In the genomic region with DNA sequence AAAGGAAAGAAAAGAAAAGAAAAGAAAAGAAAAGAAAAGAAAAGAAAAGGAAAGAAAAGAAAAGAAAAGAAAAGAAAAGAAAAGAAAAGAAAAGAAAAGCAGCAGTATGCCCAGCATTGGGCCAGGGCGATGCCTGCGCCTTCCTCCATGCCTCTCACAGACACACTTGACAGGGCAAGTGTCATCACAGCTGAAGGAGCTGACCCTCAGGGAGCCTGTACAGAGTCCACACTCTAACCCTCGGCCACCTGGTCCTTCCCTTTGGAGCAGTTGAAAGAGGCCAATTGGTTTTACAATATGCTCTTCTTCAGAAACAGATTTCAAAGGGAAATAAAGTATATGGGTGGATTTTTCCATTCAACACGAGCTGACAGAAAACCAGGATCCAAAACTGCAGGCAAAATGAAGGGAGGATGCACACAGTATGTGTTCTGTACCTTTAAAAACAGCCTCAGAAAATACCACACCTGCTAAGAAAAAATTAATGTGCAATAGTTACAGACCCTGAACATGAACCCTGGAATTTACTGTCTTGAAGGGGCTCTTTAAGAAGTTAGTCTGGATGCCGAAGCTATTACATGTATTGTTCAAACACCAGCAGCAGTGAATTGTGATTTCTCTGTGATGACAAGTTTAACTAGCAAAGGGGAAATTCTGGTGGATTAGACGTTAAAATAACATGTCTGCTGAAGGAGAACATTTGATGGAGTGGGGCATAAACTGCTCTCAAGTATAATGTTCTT, we compare ENCODE assay signal across 23 mouse cellular contexts. TPM values are rescaled to one million over a fixed set of nuclear protein-coding genes. Genes with fewer than 3 reads are reported as not detected.
DNase-seq lines count a peak whose midpoint lies in the region; ATAC-seq and TF ChIP-seq lines count a peak whose summit lies in the region.
"Had no signal": no experiment of that assay in that cellular context is flagged by ENCODE, and none has a peak within 500 bp of the region (broad histone marks: within the 10 kb centered on the region; RNA-seq: fewer than 3 reads in every experiment).

No protein-coding gene starts in this region.

- H3K4me2 ChIP-seq in kidney, embryonic 15.5 days: no peak overlapping the region
- H3K4me2 ChIP-seq in kidney, embryonic 14.5 days (replicated peaks; ENCODE audit: low read depth, low read length): no peak overlapping the region
- 0 out of 2 replicates have a peak overlapping the region, but pooled peaks have one; percentile 7 for H3K4me2 ChIP-seq in lung, embryonic 15.5 days
- H3K4me2 ChIP-seq: embryonic facial prominence, embryonic 15.5 days; hindbrain, embryonic 12.5 days had no signal

- WGBS in kidney, adult 2 months: 50% methylated on average over 6 of the region's 6 CpGs
- 43% methylated on average over 6 of the region's 6 CpGs for WGBS in kidney, embryonic 15.5 days
- WGBS in kidney, embryonic 14.5 days: 46% methylated on average over 6 of the region's 6 CpGs
- WGBS in lung, embryonic 15.5 days: 44% methylated on average over 6 of the region's 6 CpGs

- no peaks in the 10 kb centered on the region for H3K9me3 ChIP-seq in kidney, embryonic 15.5 days (replicated peaks)
- no peaks in the 10 kb centered on the region for H3K9me3 ChIP-seq in kidney, embryonic 14.5 days (ENCODE audit: control insufficient read depth, low read length)
- no peaks in the 10 kb centered on the region for H3K9me3 ChIP-seq in lung, embryonic 15.5 days
- H3K9me3 ChIP-seq: embryonic facial prominence, embryonic 15.5 days; forebrain, embryonic 10.5 days; hindbrain, embryonic 12.5 days had no signal

- H3K9ac ChIP-seq in kidney, embryonic 15.5 days: no peak overlapping the region
- H3K9ac ChIP-seq in kidney, embryonic 14.5 days (ENCODE audit: low read depth, low read length): no peak overlapping the region
- no peak overlapping the region for H3K9ac ChIP-seq in lung, embryonic 15.5 days
- H3K9ac ChIP-seq: embryonic facial prominence, embryonic 15.5 days; hindbrain, embryonic 12.5 days had no signal

- H3K4me3 ChIP-seq in kidney, adult 2 months (ENCODE audit: insufficient read depth, low read depth, low read length): no peak overlapping the region
- H3K4me3 ChIP-seq in kidney, embryonic 15.5 days (replicated peaks): no peak overlapping the region
- H3K4me3 ChIP-seq in kidney, embryonic 14.5 days (ENCODE audit: low read length): no peak overlapping the region
- no peak overlapping the region for H3K4me3 ChIP-seq in lung, embryonic 15.5 days
- H3K4me3 ChIP-seq: embryonic facial prominence, embryonic 15.5 days; erythroblast, embryonic 14.5 days; forebrain, embryonic 10.5 days; gastrocnemius, adult 2 months; hindbrain, embryonic 12.5 days had no signal

- H3K4me1 ChIP-seq in kidney, adult 2 months (ENCODE audit: control insufficient read depth, insufficient read depth, low read length): no peaks in the 10 kb centered on the region; the same call in 1 of the 2 replicates
- H3K4me1 ChIP-seq in kidney, embryonic 15.5 days: 0 out of 2 replicates have a peak, but pooled peaks cover 3% of the 10 kb centered on the region
- H3K4me1 ChIP-seq in kidney, embryonic 14.5 days (ENCODE audit: control insufficient read depth, insufficient read depth, low read length): no peaks in the 10 kb centered on the region
- H3K4me1 ChIP-seq in lung, embryonic 15.5 days: no peaks in the 10 kb centered on the region

- no peaks in the 10 kb centered on the region for H3K27me3 ChIP-seq in kidney, adult 2 months (replicated peaks; ENCODE audit: control insufficient read depth, insufficient read depth, low read length)
- H3K27me3 ChIP-seq in kidney, embryonic 15.5 days: no peaks in the 10 kb centered on the region
- no peaks in the 10 kb centered on the region for H3K27me3 ChIP-seq in kidney, embryonic 14.5 days (ENCODE audit: control insufficient read depth, insufficient read depth, low read length)
- no peaks in the 10 kb centered on the region for H3K27me3 ChIP-seq in lung, embryonic 15.5 days
- H3K27me3 ChIP-seq: embryonic facial prominence, embryonic 15.5 days; hindbrain, embryonic 12.5 days had no signal

- no peak for TF ChIP-seq POLR2A in kidney, adult 2 months (IDR thresholded peaks at IDR 0.05; ENCODE audit: low read depth, low read length)

- no peak for TF ChIP-seq CTCF in kidney, adult 2 months (conservative IDR thresholded peaks at IDR 0.05; ENCODE audit: insufficient read depth, insufficient read length, low read depth, low read length)

- peak; percentile 29 for DNase-seq in kidney, adult 2 months
- peak; percentile 17 to 32 for DNase-seq in kidney, postnatal 36 days
- no peak for DNase-seq in lung, postnatal 25 days (ENCODE audit: low spot score)
- DNase-seq in adrenal gland, adult 8-10 months: no peak
- DNase-seq: adrenal gland, adult 2 months; adrenal gland, postnatal 36 days; cerebellum, adult 11 months; cerebellum, adult 8-10 months; cerebellum, postnatal 14 days; embryo, embryonic 11 days; gastrocnemius, adult 2 months; gastrocnemius, postnatal 25 days; heart, postnatal 10 days; heart, postnatal 4 days had no signal

- no peak for ATAC-seq in kidney, embryonic 15.5 days (replicated peaks; ENCODE audit: low FRiP score)
- ATAC-seq in kidney, embryonic 14.5 days (ENCODE audit: low FRiP score, low TSS enrichment): no peak
- no peak for ATAC-seq in lung, embryonic 15.5 days (ENCODE audit: borderline replicate concordance, extremely low read depth, low FRiP score, low TSS enrichment)
- ATAC-seq: hindbrain, embryonic 16.5 days had no signal

- no peak overlapping the region for H3K27ac ChIP-seq in kidney, adult 2 months (ENCODE audit: insufficient read depth, low read depth, low read length)
- H3K27ac ChIP-seq in kidney, embryonic 15.5 days: no peak overlapping the region
- no peak overlapping the region for H3K27ac ChIP-seq in kidney, embryonic 14.5 days (ENCODE audit: low read depth, low read length)
- peak overlapping the region; percentile 25; the same call in 1 of the 2 replicates for H3K27ac ChIP-seq in lung, embryonic 15.5 days
- H3K27ac ChIP-seq: embryonic facial prominence, embryonic 15.5 days; forebrain, embryonic 10.5 days; gastrocnemius, adult 2 months; hindbrain, embryonic 12.5 days had no signal

- H3K36me3 ChIP-seq in kidney, adult 2 months (ENCODE audit: control insufficient read depth, insufficient read depth, low read length): no peaks in the 10 kb centered on the region
- no peaks in the 10 kb centered on the region for H3K36me3 ChIP-seq in kidney, embryonic 15.5 days
- no peaks in the 10 kb centered on the region for H3K36me3 ChIP-seq in kidney, embryonic 14.5 days (ENCODE audit: control insufficient read depth, insufficient read depth, low read length)
- no peaks in the 10 kb centered on the region for H3K36me3 ChIP-seq in lung, embryonic 15.5 days
- H3K36me3 ChIP-seq: embryonic facial prominence, embryonic 15.5 days; hindbrain, embryonic 12.5 days had no signal

RNA-seq across cellular contexts. Expression of a gene that starts 7.3 kb away (rescaled TPM):
- 0.41 and 0.84 TPM in 2 replicates for polyA plus RNA-seq in kidney, adult 2 months (2012; rRNA removed)
- 0.36 and 0.88 TPM in 2 replicates for polyA plus RNA-seq in kidney, embryonic 15.5 days (2015; fragmentation: Nextera tagmentation; extraction: Ambion mirVana)
- 0.58 and 1.0 TPM in 2 replicates for polyA plus RNA-seq in kidney, embryonic 14.5 days (2014; fragmentation: Nextera tagmentation; extraction: Ambion mirVana)
- 0.77 and 0.86 TPM in 2 replicates for polyA plus RNA-seq in lung, embryonic 15.5 days (2015; fragmentation: Nextera tagmentation; extraction: Ambion mirVana)
- total RNA-seq in adrenal gland, adult 8-10 months (2022): 1 to 10 TPM; 2.6 to 5.6 (median 4.0) TPM
- total RNA-seq: granulocyte monocyte progenitor cell, adult 5-6 weeks had no signal

Comparison
In these comparisons a context has a peak if more than half of its experiments do, and no peak if none do; other contexts are left out.
1. DNase-seq: peak in kidney, adult 2 months (single experiment) and kidney, postnatal 36 days (2 of 2); none in lung, postnatal 25 days (single experiment) and adrenal gland, adult 8-10 months (single experiment).